Mouse (Mus musculus): ENCODE data around the gene Zpr1. TPM values are rescaled to one million over a fixed set of nuclear protein-coding genes. Genes with fewer than 3 reads are reported as not detected.

Gene Zpr1
- polyA plus RNA-seq, 1 experiment from 2014 or later, result 53.6 TPM

GRCm38 (mm10) chr9:46269125-46269524 lies 3.7 kb upstream of the Zpr1 start:
- Histone ChIP-seq H3K27me3 (peaks cover 30% of the 10 kb centered on the region), H3K4me2 (no peak overlapping the region), H3K27ac (no peak overlapping the region), H3K4me1 (peaks cover 14% of the 10 kb centered on the region), H3K4me3 (no peak overlapping the region), H3K9me3 (no peaks in the 10 kb centered on the region), H3K36me3 (no peaks in the 10 kb centered on the region), H3K9ac (no peak overlapping the region)
- WGBS, result 89% methylated on average over 5 of the region's 5 CpGs
- no peak for ATAC-seq (ENCODE audit: insufficient number of reproducible peaks, insufficient read depth, low FRiP score, low TSS enrichment, low read depth)

- peaks cover 14% of the 10 kb centered on the region for H3K36me3 ChIP-seq
- H3K27me3 ChIP-seq, result peaks cover 30% of the 10 kb centered on the region
- no peak overlapping the region for H3K4me3 ChIP-seq
- H3K4me2 ChIP-seq, result no peak overlapping the region
- ATAC-seq (ENCODE audit: insufficient number of reproducible peaks, insufficient read depth, low FRiP score, low TSS enrichment, low read depth), result no peak
- H3K9me3 ChIP-seq, result no peaks in the 10 kb centered on the region
- no peak overlapping the region for H3K9ac ChIP-seq
- 94% methylated on average over 4 of the region's 4 CpGs for WGBS
- no peak overlapping the region for H3K27ac ChIP-seq
- H3K4me1 ChIP-seq, result peaks cover 14% of the 10 kb centered on the region
These were observed 2.1 kb upstream of the Zpr1 start for GRCm38 (mm10) chr9:46270782-46271181.

- Histone ChIP-seq H3K4me1 (peaks cover 14% of the 10 kb centered on the region), H3K27ac (no peak overlapping the region), H3K9me3 (no peaks in the 10 kb centered on the region), H3K4me2 (no peak overlapping the region), H3K4me3 (0 out of 2 replicates have a peak overlapping the region, but pooled peaks have one; percentile 88), H3K9ac (no peak overlapping the region), H3K27me3 (peaks cover 30% of the 10 kb centered on the region), H3K36me3 (peaks cover 27% of the 10 kb centered on the region)
- ATAC-seq (ENCODE audit: insufficient number of reproducible peaks, insufficient read depth, low FRiP score, low TSS enrichment, low read depth), result no peak
- 85% methylated on average over 9 of the region's 9 CpGs for WGBS
These were observed 794 bp upstream of the Zpr1 start for GRCm38 (mm10) chr9:46272070-46272469.

GRCm38 (mm10) chr9:46274494-46274893 lies 1.6 kb downstream of the Zpr1 start:
- H3K4me2 ChIP-seq, result no peak overlapping the region
- peaks cover 14% of the 10 kb centered on the region for H3K4me1 ChIP-seq
- H3K27ac ChIP-seq, result no peak overlapping the region
- 86% methylated on average over 9 of the region's 9 CpGs for WGBS
- no peak overlapping the region for H3K9ac ChIP-seq
- no peak overlapping the region for H3K4me3 ChIP-seq
- no peaks in the 10 kb centered on the region for H3K9me3 ChIP-seq
- H3K36me3 ChIP-seq, result peaks cover 46% of the 10 kb centered on the region
- ATAC-seq (ENCODE audit: insufficient number of reproducible peaks, insufficient read depth, low FRiP score, low TSS enrichment, low read depth), result no peak
- peaks cover 21% of the 10 kb centered on the region for H3K27me3 ChIP-seq

- Histone ChIP-seq H3K4me1 (peaks cover 8% of the 10 kb centered on the region), H3K36me3 (peaks cover 57% of the 10 kb centered on the region), H3K9me3 (no peaks in the 10 kb centered on the region), H3K27me3 (no peaks in the 10 kb centered on the region), H3K4me2 (peak within 1 kb of the TSS; percentile 63), H3K9ac (peak within 1 kb of the TSS; percentile 96), H3K4me3 (peak within 1 kb of the TSS; percentile 97), H3K27ac (peak within 1 kb of the TSS; percentile 91)
- WGBS, result under 1% methylated on average over 55 of the region's 55 CpGs
- peak; percentile 85 for ATAC-seq (ENCODE audit: insufficient number of reproducible peaks, insufficient read depth, low FRiP score, low TSS enrichment, low read depth)
These were observed 10.0 kb downstream of the Zpr1 start, which contains the start of gene Bud13 for GRCm38 (mm10) chr9:46282631-46283436. Bud13 (plus strand) TSS chr9:46283008.

GRCm38 (mm10) chr9:46298381-46298780 lies 25.5 kb downstream of the Zpr1 start:
- Histone ChIP-seq H3K4me3 (no peak overlapping the region), H3K9me3 (no peaks in the 10 kb centered on the region), H3K27me3 (no peaks in the 10 kb centered on the region), H3K4me1 (no peaks in the 10 kb centered on the region), H3K27ac (no peak overlapping the region), H3K36me3 (peaks cover 57% of the 10 kb centered on the region), H3K9ac (no peak overlapping the region), H3K4me2 (no peak overlapping the region)
- 79% methylated on average over 4 of the region's 4 CpGs for WGBS
- no peak for ATAC-seq (ENCODE audit: insufficient number of reproducible peaks, insufficient read depth, low FRiP score, low TSS enrichment, low read depth)

GRCm38 (mm10) chr9:46302142-46302541 lies 29.3 kb downstream of the Zpr1 start:
- no peaks in the 10 kb centered on the region for H3K4me1 ChIP-seq
- 13% methylated on average over 2 of the region's 2 CpGs for WGBS

DNA sequence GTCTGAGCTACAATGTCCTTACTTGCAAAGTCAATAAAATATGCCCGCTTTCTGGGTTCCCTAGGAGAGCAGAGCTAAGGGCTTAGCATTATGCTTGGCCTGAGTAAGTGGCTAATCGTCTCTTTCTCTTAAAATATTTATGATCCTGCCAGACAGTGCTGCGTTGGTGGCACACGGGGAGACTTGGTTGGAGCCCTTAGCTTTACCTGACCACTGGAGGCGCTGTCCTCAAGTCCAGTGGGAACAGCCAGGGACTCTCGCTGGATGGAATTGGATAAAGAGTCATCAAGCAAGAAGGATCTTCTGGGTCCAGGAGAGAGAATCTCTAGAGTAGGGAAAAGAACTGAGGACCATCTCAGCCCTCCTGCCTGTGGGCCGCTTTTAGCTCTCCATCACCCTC lies 36.3 kb downstream of the Zpr1 start:
- H3K27me3 ChIP-seq, result no peaks in the 10 kb centered on the region; the same call in 1 of the 2 replicates
- H3K36me3 ChIP-seq, result no peaks in the 10 kb centered on the region
- H3K27ac ChIP-seq, result no peak overlapping the region
- no peak overlapping the region for H3K4me2 ChIP-seq
- WGBS, result 11% methylated on average over 7 of the region's 7 CpGs
- H3K4me1 ChIP-seq, result peaks cover under 1% of the 10 kb centered on the region; the same call in 1 of the 2 replicates
- no peaks in the 10 kb centered on the region for H3K9me3 ChIP-seq
- no peak overlapping the region for H3K9ac ChIP-seq
- no peak for ATAC-seq (ENCODE audit: insufficient number of reproducible peaks, insufficient read depth, low FRiP score, low TSS enrichment, low read depth)
- H3K4me3 ChIP-seq, result no peak overlapping the region

More at GRCm38 (mm10) chr9:46302142-46302541, 29.3 kb downstream of the Zpr1 start:
- H3K4me3 ChIP-seq, result no peak overlapping the region
- H3K36me3 ChIP-seq, result peaks cover 27% of the 10 kb centered on the region
- H3K9ac ChIP-seq, result no peak overlapping the region
- no peak for ATAC-seq (ENCODE audit: insufficient number of reproducible peaks, insufficient read depth, low FRiP score, low TSS enrichment, low read depth)
- H3K9me3 ChIP-seq, result no peaks in the 10 kb centered on the region
- no peak overlapping the region for H3K27ac ChIP-seq
- H3K27me3 ChIP-seq, result no peaks in the 10 kb centered on the region; the same call in 1 of the 2 replicates
- no peak overlapping the region for H3K4me2 ChIP-seq

- Histone ChIP-seq H3K9ac (peak overlapping the region; percentile 17; the same call in 1 of the 2 replicates), H3K27me3 (no peaks in the 10 kb centered on the region), H3K36me3 (no peaks in the 10 kb centered on the region), H3K4me1 (peaks cover 18% of the 10 kb centered on the region), H3K27ac (no peak overlapping the region), H3K4me2 (no peak overlapping the region), H3K4me3 (no peak overlapping the region), H3K9me3 (no peaks in the 10 kb centered on the region)
- no peak for ATAC-seq (ENCODE audit: insufficient number of reproducible peaks, insufficient read depth, low FRiP score, low TSS enrichment, low read depth)
- WGBS, result 9% methylated on average over 4 of the region's 4 CpGs
These were observed 41.6 kb downstream of the Zpr1 start for GRCm38 (mm10) chr9:46314507-46314906.

DNA sequence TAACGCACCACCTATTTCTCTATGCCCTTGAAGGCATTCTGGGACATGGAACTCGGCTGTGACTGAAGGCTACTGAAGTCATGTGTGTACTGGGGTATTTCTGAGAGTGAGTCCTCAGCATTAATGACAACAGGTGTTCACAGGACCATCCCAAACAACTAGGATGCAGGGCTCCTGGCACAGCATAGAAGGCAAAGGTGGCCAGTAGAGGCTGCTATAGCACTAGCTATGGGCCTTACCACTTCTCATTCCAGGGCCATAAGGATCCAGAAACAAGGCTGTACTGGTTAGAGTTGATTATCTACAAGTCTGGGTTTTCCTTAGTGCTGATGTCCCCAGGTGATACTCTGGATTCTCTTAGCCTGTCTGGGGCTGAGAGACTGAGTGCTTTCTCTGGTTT lies 42.1 kb downstream of the Zpr1 start:
- H3K4me2 ChIP-seq, result no peak overlapping the region
- no peak overlapping the region for H3K27ac ChIP-seq
- 47% methylated on average over 2 of the region's 2 CpGs for WGBS
- H3K36me3 ChIP-seq, result no peaks in the 10 kb centered on the region
- no peaks in the 10 kb centered on the region for H3K27me3 ChIP-seq
- H3K4me1 ChIP-seq, result peaks cover 18% of the 10 kb centered on the region
- no peak for ATAC-seq (ENCODE audit: insufficient number of reproducible peaks, insufficient read depth, low FRiP score, low TSS enrichment, low read depth)
- H3K4me3 ChIP-seq, result no peak overlapping the region
- peaks cover 3% of the 10 kb centered on the region; the same call in 1 of the 2 replicates for H3K9me3 ChIP-seq
- H3K9ac ChIP-seq, result no peak overlapping the region

- WGBS, result 38% methylated on average over 11 of the region's 11 CpGs
- no peak overlapping the region for H3K4me3 ChIP-seq
These were observed 43.0 kb downstream of the Zpr1 start for GRCm38 (mm10) chr9:46315807-46316365.

GRCm38 (mm10) chr9:46316388-46316787 lies 43.5 kb downstream of the Zpr1 start:
- Histone ChIP-seq H3K4me3 (no peak overlapping the region), H3K4me2 (no peak overlapping the region), H3K27ac (no peak overlapping the region), H3K4me1 (peaks cover 18% of the 10 kb centered on the region), H3K9me3 (peaks cover 5% of the 10 kb centered on the region; the same call in 1 of the 2 replicates), H3K27me3 (no peaks in the 10 kb centered on the region), H3K36me3 (no peaks in the 10 kb centered on the region), H3K9ac (no peak overlapping the region)
- ATAC-seq (ENCODE audit: insufficient number of reproducible peaks, insufficient read depth, low FRiP score, low TSS enrichment, low read depth), result no peak
- WGBS, result 12% methylated on average over 5 of the region's 5 CpGs

More at GRCm38 (mm10) chr9:46315807-46316365, 43.0 kb downstream of the Zpr1 start:
- H3K4me2 ChIP-seq, result no peak overlapping the region
- H3K9me3 ChIP-seq, result peaks cover 5% of the 10 kb centered on the region; the same call in 1 of the 2 replicates
- no peak overlapping the region for H3K27ac ChIP-seq
- H3K27me3 ChIP-seq, result no peaks in the 10 kb centered on the region
- ATAC-seq (ENCODE audit: insufficient number of reproducible peaks, insufficient read depth, low FRiP score, low TSS enrichment, low read depth), result no peak
- peaks cover 18% of the 10 kb centered on the region for H3K4me1 ChIP-seq
- H3K36me3 ChIP-seq, result no peaks in the 10 kb centered on the region
- no peak overlapping the region for H3K9ac ChIP-seq

Data from embryonic facial prominence, embryonic 13.5 days (tissue).